Mouse (Mus musculus) embryo, embryonic 9.5 days (tissue): ENCODE measurements at regions not wholly inside any gene's neighbourhood (a gene's known extent, or its start where the extent isn't known, plus 50 kb on each side); places are given as distances from the start of the nearest gene placed in this dataset.

Experiments used
- DNase-seq: peaks from one replicate; pipeline ENCODE4 v3.0.0-alpha.2; 2017; ENCODE audit errors: extremely low spot score

DNA sequence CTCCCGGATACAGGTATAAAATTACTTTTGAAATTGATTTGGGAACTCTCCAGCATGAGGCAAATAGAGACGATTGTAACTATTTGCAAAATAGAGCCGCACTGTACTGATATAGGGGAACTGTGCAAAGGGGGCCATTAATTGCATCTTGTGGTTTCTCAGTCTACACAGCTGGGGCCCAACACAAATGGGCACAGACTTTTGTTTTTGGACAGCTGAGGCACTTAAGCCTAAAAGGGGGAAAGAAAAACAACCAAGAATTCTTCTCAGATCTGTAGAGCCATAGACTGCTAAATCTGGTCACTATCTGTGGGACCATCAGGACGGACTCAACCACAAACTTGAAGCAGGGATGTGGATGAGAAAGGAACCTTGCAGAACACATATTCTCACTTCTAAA lies 347.9 kb downstream of the Cd83 start:
- DNase-seq: no peak

GRCm38 (mm10) chr13:44133436-44133835 lies 348.9 kb downstream of the Cd83 start:
- DNase-seq: no peak

GRCm38 (mm10) chr13:44141181-44141580 lies 356.6 kb downstream of the Cd83 start:
- DNase-seq: no peak

DNA sequence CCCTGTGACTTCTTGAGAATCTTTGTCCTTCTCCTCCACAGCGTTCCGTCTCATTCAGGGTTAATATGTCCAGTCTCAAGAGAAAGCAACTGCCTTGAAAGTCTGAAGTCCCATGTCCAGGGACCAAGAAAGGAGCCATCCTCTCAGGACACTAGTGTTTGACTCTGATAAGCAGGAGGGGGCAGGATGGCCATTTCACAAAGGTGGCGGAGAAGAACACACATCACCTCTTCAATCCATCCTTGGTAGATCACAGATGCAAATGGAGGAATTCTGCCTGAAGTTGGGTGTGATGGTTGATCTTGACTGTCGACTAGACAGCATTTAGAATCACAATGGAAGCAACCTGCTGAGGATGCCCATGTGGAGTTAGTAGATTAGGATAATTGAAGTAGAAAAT lies 360.9 kb downstream of the Cd83 start:
- DNase-seq: no peak

DNA sequence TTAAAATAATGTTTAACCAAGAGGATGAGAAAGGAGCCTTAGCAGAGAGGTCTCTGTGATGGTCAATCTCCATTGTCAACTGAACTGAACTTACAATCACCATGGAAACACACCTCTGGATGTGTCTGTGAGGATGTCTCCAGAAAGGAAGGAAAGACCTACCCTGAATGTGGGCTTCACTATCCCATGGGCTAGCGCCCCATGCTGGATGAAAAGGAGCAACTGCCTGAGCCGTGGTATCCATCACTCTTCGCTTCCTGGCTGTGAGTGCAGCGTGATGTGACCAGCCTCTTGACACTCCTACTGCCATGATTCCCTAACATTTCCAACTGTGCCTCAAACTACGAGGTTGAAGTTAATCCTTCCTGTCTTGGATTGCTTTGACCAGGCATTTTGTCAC lies 363.3 kb downstream of the Cd83 start:
- no peak for DNase-seq

GRCm38 (mm10) chr13:44149499-44149898 lies 364.9 kb downstream of the Cd83 start:
- DNase-seq: no peak

- DNase-seq: no peak
These were observed 367.0 kb downstream of the Cd83 start for GRCm38 (mm10) chr13:44151526-44151925.

- DNase-seq: no peak
These were observed 368.4 kb downstream of the Cd83 start for GRCm38 (mm10) chr13:44152806-44153613.

DNA sequence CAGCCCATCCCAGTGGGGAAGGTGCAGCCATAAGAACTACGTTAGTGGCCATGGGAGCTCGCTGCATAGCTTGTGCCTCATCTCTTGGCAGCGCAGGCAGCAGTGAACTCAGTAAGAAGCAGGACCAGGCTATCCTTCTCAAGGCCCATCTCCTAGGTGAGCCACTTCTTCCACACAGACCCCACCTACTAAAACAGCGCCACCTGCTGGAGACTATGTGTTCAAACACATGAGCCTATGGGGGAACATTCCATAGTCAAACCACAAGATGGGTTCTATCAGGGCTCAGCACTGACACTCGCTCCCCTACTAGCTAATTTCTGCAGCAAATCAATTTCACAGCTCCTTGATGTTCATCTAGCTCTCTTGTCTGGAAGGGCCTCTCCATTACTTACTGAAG lies 369.2 kb downstream of the Cd83 start:
- no peak for DNase-seq

DNA sequence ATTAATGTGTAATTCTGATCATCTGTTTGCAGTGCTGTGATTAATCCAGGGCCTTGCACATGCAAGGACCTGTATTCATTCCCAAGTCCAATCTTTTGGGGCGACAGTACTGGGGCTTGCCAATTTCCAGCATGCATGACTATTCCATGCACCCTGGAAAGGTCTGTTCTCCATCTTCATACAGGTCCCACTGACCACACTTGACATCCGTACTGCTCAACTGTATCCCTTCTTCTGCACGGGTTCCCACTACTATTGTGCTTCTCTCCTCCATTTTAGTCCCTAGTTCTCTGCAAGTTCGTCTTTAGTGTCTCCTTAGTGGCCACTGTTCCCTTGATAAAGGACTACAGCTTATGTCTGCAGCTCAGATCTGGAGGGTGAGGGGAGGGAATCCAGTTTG lies 371.4 kb downstream of the Cd83 start:
- no peak for DNase-seq

GRCm38 (mm10) chr13:44156546-44156945 lies 372.0 kb downstream of the Cd83 start:
- DNase-seq: no peak

GRCm38 (mm10) chr13:44157236-44157635 lies 372.7 kb downstream of the Cd83 start:
- no peak for DNase-seq

- no peak for DNase-seq
These were observed 373.8 kb downstream of the Cd83 start for GRCm38 (mm10) chr13:44158364-44158763.

DNA sequence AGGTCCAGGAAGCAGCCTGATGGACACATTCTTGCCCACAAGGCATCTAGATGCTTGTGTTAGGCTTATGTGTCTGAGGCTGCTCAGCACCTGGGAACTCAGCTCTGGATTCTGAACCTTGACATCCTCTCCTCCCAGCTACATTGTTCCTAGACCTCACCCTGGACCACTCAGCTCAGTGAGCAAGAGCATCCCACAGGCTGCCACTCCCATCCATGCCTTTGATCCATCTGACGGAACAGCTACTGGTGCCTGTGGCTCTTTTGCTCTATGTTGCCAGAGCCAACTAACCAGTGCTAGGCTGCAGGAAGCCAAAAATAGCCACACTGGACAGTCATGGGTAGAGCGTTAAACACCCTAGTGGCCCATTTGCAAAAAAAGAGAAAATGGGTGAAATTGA lies 374.8 kb downstream of the Cd83 start:
- no peak for DNase-seq

GRCm38 (mm10) chr13:44164746-44165145 lies 380.2 kb downstream of the Cd83 start:
- DNase-seq: no peak

DNA sequence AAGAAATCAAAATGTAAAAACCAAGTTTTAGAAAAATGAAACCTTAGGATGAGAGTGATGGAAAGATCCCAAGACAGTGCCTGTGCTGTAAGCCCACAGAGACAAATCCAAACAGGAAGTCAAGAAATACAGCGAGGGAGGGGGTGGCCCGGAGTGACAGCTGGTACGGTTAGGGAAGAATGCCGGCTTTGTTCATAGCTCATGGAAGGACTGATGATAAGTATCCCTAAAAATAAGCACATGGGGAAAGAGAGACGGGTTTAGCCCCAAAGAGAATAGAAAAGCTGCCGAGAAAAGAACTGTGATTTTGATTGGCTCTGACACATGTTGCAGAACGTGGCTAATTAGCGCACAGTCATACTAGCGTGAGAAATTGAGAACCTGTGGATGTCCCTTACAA lies 382.6 kb downstream of the Cd83 start:
- peak; percentile 23 for DNase-seq

DNA sequence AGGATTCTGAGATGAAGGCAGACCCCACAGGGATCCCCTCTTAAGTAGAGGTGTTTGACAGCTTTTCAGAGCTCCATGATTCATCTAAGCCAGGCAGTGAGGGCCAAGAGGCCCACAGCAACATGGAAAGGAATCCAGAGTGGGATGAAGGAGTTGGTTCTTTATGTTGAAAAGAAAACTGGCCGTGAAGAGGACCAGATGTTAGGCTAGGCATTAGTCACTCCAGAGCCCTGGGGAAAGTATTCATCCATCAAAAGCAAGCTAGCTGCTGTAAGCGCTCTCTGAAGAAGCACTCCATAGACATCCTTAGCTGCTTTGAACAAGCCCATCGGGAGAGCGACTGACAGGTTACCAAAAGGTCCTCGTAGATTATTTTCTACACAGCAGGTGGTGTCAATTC lies 383.6 kb downstream of the Cd83 start:
- no peak for DNase-seq

DNA sequence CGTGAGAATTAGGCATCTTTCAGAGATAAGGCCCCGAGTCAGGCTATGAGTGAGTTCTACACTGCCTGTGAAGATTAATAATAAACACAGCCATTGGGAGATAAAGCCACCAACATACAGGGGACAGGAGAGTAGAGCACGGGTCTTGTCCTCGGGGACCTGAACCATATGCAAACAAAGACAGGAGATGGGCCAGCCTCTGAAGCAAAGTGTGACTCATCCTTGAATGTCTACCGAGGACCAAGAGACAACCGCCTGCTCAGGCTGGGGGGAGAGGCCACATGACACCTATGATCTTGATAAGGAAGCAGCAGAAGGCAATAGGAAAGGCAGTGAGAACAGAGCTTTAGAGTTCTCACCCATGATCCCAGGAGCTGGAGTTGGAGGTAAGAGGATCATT lies 387.1 kb downstream of the Cd83 start:
- no peak for DNase-seq

- DNase-seq: no peak
These were observed 388.1 kb downstream of the Cd83 start for GRCm38 (mm10) chr13:44172701-44173100.

DNA sequence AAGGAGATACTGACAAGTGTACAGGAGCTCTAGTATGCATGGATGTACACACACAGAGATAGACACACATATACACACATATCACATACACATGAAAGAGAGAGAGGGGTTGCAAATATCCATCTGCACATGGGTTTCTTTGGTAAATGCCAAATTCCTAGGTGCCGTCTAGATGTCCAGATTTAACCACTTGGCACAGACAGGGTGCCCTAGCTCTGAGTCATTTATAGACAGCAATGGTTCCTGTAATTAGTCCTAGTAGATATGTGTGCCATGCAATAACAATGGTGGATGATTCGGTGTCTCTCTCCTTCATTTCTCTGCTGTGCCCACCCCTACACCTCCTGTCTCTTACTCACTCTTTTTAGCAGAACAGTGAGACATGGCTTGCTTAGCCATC lies 389.7 kb downstream of the Cd83 start:
- DNase-seq: no peak

- no peak for DNase-seq
These were observed 390.9 kb downstream of the Cd83 start for GRCm38 (mm10) chr13:44175300-44176036.

- DNase-seq: no peak
These were observed 391.5 kb downstream of the Cd83 start for GRCm38 (mm10) chr13:44176121-44176520.

- no peak for DNase-seq
These were observed 393.4 kb downstream of the Cd83 start for GRCm38 (mm10) chr13:44178006-44178405.
